Mouse (Mus musculus) MEL (cell line): ENCODE data around the gene Stk32b.

Experiments used
- CTCF ChIP-seq, 3 experiments: IDR thresholded peaks in 2 of 3; conservative IDR thresholded peaks in 1 of 3; 2 replicates each; pipeline ENCODE4 v1.5.1; 2011 to 2012; ENCODE audit warnings: low read length in 3 of 3, low read depth in 2 of 3, mild to moderate bottlenecking in 2 of 3, improper control_type of control experiment in 1 of 3, inconsistent platforms in 1 of 3, mixed read lengths in 1 of 3, moderate library complexity in 1 of 3; ENCODE audit not compliant: control insufficient read depth in 1 of 3, insufficient read depth in 1 of 3, poor library complexity in 1 of 3, severe bottlenecking in 1 of 3
- MEF2A ChIP-seq: IDR thresholded peaks from 2 replicates; pipeline ENCODE4 v1.6.1; 2014; ENCODE audit warnings: low read depth, mild to moderate bottlenecking, inconsistent platforms, low read length, improper control_type of control experiment; ENCODE audit not compliant: poor library complexity, insufficient replicate concordance, severe bottlenecking; ENCODE audit errors: extremely low read depth

GRCm38 (mm10) chr5:37704962-37705361, 12.0 kb downstream of the Stk32b start:
- TF ChIP-seq CTCF (IDR thresholded peaks at IDR 0.05 in 2 of 3, conservative IDR thresholded peaks at IDR 0.05 in 1 of 3; ENCODE audit: control insufficient read depth in 1 of 3, insufficient read depth in 1 of 3, low read depth in 2 of 3, low read length in 3 of 3, poor library complexity in 1 of 3, severe bottlenecking in 1 of 3) (no peak), MEF2A (no peak)
